Mouse (Mus musculus) hindlimb bud, embryonic 11.5 days (tissue): ENCODE results near the gene Klc2.
"Not testable (repeated sequence)": the region's sequence is repeated elsewhere in the genome, so short reads cannot be mapped to it uniquely, and the experiment has no call there.

Experiments
- DNase-seq: peaks from one replicate; pipeline ENCODE4 v3.0.0-alpha.2; 2012; ENCODE audit warnings: low read depth, low spot score; ENCODE audit errors: extremely low spot score

Klc2 gene

DNA sequence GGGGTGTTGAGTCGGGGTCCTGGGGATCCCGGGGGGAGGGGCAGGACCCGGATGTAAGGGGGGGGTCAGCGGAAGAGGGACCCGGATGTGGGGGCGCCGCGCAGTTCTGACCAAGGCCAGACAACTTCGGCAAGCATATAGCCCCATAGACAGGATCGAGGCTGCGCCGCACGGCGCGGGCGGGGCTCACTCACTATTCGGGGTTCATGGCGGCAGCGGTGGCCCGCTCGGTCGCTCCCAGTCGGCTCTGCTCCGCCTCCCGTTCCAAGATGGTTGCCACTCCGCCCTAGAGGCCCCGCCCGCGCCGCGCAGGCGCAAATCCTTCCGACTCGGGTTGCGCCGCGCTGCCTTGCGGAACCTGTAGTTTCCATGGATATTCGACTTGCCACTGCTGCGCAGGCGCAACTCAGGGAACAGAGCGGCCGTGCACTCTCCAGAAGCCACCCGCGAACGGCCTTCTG is 11.6 kb downstream of the Klc2 start, which contains the start of gene Rab1b:
Gene Rab1b (minus strand): TSS at position 342 of the 461 bp plus-strand sequence.
- peak; percentile 93 for DNase-seq

DNA sequence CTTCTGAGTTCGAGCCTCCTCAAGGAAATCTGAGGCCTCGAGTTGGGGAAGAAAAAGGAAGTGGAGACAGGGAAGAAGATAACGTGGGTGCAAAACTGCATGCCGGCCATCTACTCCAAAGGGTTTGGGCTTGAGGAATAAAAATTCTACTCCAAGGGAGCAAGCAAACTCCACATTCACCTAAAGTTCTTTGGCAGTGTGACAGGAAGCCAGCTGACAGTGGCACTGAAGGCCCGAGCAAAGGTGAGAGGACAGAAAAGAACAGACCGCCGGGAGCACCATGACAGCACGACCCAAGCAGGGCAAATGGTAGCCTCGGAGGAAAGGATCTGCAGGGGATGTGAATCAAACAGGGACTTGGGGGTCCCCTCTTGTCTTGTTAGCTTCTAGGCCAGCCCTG is 12.3 kb downstream of the Klc2 start:
- DNase-seq, result no peak

DNA sequence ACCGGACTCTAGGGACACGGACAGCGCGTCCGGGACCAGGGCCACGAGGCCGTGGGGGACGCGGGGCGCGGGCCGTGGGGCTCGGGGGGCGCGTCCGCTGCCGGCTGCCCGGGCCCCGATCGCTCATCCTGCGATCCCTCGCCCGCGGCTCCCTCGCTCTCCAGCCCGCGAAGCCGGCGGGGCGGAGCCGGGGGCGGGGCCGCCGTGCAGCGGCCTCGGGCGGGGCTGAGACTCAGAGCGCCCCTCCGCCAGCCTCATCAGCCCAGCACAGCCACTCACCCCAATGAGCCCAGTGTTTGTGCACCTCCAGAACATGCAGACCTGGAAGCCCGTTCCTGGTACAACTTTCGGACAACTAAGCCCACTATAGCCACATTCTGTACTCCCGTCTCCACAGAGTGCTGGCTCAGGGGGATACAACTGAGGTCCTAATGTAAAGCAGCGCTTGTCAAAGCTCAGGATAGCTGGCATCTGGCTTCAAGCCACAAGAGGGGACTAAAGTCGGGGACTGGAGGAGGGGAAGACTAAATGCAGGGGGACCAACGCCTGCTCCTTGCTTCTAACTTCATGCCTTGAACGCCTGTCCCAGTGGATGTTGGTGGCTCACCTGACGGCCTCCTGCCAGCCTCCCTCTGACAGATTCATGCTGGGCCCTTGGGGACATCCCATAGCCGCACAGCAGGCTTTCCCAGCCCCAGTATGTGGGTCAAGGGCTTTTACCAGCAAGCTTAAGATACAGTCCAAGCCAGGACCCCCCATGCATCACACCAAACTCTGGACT is 19.8 kb downstream of the Klc2 start, which contains the start of gene Cnih2:
Gene Cnih2 (minus strand): TSS at position 159 of the 781 bp plus-strand sequence.
- DNase-seq, result no peak

DNA sequence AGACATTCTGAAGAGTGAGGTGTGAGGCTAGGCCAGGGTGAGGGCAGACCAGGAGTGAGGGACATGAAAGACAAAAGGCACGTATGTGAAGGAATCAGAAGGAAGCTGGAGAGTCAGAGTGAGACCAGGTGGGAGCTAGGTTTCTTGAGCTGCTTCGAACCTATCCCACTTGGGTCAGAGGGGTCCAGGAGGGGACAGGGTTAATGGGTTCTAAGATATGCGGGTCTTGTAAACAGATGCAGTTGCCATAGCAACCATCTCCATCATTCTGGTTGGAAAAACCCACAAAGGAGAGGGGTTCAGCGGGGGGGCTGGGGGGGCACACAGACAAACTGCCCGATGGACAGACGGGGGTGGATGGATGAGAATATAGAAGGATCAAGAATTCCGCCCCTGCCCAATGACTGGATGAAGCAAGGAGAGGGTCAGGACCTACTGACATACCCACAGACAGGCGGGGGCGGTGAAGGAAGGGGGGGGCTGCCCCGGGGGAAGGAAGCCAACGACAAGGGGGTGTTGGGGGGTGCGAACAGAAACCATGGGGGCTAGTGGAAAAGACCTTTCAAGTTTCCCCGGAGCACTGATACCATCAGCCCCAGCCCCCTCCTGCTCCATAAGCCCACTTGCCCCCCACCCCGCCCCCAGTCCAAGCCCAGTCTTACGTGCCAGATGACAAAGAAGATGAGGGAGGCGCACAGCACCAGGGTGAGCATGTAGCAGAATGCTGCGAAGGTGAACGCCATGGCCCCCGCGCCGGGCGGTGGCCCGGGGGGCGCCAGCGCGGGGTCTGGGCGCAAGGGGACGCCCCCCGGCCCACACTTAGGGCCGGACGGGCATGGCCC is 20.6 kb downstream of the Klc2 start:
- no peak for DNase-seq

DNA sequence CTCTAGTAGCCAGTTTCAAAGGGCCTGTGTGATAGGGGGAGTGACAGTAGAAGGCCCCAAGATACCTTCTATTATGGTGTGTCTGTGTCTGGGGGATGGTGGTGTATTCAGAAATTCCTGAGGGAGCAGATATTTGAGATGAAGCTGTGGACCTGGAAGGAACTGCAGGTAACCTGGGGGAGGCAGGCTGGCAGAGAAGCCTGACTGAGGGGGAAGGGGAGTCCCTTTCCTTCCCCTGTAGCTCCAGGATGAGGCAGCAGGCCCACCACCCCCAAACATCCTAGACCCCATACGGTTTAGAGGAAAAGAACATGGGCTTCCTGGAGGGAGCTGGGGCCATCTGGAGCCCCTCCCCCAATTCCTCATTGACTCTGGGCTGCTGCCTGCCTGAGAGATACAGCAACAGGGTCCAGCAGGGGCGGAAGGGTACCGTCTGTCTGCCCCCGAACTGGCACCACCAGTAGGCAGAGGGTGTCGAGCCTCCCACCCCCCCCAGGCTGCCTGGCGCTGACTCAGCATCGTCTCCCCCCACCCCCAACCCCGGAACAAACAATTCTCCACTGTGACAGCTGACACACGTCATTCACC is 22.4 kb downstream of the Klc2 start:
- no peak for DNase-seq

DNA sequence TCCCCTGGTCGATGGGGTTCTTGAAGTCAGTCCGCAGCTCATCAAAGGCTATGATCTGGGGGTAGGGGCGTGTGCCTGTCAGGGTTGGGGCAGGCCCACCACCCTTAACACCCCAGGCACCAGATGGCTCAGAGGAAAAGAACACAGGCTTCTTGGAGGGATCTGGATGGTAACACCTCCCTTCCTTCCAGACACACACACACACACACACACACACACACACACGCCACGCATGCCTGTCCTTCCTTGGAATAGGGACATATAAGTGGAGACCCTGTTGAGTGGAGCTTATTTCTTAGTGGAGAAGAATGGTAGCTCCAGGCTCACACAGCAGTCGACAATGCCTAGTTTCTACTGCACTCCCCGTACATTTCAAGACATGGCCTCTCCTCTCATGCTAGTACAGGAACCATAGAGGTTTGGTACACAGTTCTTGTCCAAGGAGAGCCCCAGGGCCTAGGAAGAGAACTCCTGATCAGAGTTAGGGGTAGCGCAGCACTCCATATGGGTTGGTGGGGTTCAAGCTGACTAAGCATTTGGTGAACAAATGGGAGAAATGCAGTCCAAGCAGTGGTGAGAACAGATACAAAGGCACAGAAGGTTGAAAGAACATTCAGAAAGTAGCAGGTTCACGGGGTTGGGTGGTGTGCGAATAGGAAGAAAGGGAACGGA is 23.5 kb downstream of the Klc2 start:
- DNase-seq, result no peak

DNA sequence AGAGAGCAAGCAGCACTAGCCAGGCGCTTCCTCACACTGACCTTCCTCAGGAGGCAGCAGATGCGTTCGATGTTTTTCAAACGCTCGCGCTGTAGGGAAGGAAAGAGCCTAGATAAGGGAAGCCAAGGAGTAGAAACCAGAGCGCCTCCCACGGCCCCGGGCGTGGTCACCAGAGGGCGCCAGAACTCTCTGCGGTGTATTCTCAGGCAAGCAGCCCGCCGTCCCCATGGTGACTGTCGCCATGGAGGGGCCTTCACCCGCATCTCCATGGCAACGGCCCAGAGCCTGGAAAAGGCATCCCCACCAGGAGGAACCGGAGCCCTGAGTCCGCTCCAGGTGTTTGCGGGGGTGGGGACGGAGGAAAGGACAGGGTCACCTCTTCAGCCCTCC is 24.1 kb downstream of the Klc2 start:
- DNase-seq, result no peak

DNA sequence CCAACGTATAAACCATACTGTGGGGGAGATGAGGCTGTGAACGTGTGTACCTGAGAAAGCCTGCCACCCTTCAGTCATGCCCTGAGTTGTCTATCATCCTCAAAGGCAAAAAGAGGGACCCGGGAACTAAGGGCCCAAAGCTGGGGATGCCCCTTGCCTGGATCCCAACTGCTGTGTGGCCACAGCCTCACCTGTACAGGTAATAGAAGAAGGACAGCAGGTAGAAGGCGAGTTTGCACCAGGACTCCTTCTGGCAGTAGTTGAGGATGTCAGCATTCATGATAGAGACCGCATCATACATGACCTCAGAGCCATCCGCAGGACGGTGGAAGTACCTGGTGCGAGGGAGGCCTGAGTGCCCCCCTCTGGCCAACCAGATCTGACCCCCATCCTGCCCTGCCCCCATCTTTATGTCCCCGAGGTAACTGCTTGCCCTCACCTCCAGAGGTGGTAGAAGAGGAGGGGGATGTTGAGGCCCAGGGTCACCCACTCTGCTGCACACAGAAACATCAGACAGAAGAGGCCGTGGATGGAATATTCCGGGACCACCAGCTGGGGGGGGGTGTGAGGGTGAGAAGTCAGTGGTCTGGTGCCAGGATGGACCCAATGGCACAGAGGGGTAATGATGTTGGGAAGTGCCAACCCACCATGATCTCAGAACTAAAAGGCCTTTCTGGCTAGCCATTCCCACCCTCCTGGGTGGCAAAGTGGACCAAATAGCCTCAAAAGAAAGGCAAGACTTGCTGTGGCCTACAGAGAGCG is 24.7 kb downstream of the Klc2 start:
- DNase-seq, result no peak

DNA sequence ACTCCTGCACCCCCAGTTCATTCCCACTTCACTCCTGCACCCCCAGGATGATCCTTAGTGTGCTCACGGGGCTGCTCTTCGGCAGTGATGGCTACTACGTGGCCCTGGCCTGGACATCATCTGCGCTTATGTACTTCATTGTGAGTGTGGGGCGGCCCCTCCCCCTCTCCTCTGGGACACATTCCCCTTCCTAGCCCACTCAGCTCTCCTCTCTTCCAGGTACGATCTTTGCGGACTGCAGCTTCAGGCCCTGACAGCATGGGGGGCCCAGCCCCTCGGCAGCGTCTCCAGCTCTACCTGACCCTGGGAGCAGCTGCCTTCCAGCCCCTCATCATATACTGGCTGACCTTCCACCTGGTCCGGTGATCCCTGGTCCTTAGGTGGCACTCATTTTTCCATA is 26.3 kb downstream of the Klc2 start:
- DNase-seq, result no peak

DNA sequence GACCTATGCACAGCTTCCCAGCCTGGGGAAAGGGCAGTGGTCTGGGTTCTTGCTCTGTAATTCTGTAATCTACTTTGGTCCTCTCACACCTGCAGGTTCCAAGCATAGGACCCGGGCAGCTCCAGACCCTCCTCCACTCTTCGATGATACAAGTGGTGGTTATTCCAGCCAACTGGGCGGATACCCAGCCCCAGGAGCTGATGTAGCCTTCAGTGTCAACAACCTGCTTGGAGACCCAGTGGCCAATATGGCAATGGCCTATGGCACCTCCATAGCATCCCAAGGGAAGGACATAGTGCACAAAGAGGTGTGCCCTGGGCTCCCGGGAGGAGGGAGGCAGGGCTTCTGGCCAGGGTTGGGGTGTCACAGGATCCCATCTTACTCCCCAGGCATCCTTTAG is 29.0 kb downstream of the Klc2 start:
- no peak for DNase-seq

DNA sequence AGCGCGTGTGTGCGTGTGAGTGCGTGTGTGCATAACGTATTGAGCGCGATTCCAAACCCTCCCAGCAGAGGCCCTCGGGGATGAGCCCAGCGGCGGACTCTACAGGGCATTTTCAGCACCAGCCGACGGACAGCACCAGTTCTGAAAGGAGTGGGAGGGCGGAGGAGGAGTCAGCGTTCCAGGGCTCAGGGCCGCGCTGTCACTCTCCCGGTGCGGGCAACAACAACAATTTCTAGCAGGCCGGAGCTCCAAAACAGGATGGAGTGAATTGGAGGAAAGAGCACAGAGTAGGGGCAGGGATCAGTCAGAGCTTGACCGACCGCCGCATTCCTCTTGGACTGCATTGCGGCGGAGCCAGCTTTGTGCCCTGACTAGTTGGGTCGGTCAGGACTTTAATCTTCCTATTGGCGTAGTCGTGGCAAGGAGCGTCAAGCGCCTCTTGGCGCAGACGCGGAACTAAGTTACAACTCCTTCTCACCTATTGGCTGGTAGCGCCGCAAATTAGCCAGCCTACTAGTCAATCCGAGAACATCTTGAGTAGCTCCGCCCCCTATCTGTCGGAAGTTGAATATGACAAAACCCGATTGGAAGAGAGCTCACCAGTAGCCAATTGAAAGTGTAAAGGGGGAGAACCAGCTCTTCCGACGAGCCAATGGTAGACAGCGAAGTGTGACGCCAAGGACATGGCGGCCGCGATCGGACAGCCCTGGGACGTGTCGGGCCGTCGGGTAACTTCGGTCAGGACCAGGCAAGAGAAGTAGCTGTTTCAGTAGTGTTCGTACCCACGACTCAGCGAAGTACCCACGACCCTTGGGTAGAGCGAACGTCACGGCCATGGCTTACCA is 30.3 kb downstream of the Klc2 start, which contains the start of gene Yif1a:
Gene Yif1a (plus strand): TSS at position 655 of the 845 bp plus-strand sequence.
- peak; percentile 97 for DNase-seq

DNA sequence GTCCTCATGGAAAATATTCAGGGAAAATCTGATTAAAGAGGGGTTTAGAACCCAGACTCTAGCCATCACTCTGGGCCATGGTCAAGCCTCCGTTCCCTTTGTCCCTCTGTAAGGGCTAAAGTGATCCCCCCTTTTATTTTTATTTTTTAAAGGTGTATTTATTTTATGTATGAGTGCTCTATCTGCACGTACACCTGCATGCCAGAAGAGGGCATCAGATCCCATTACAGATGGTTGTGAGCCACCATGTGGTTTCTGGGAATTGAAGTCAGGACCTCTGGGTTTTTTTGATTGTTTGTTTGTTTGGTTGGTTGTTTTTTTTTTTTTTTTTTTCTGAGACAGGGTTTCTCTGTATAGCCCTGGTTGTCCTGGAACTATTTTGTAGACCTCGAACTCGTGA is 31.8 kb downstream of the Klc2 start:
- not testable (repeated sequence) for DNase-seq

DNA sequence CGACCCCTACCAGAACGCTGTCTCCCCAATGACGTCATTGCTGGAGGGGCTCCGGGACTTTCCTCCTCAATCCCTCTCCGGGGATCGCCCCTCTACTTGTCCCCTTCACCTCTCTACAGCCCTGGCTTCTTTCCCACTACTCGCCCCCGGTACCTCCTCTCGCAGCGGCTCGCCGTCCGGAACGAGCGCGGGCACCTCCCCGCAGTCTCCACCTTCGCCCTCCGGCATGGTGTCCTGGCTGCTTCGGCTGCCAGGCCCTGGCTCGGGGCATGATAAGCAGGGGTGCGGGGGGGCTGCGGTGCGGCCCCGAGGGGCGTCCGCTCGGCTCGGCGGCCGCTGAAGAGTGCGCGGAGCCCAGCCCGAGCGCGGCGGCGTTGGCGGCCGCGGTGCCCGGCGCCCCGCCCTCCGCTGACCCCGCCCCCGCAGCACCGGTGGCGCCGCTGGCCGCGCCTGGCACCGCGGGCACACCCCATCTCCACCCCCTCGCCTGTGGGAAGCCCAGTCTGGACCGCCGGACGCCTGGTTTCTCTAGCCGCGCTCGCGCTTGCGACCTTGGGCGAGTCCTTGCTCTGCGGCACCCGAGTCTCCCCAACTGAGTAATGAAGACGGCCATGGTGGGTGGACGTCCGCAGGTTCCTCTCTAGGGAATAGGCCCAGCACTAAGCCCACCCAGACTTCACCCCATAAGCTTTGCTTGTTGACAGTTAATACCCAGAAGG is 33.1 kb downstream of the Klc2 start, which contains the start of gene Tmem151a:
Gene Tmem151a (minus strand): TSS at position 387 of the 719 bp plus-strand sequence.
- DNase-seq, result no peak

DNA sequence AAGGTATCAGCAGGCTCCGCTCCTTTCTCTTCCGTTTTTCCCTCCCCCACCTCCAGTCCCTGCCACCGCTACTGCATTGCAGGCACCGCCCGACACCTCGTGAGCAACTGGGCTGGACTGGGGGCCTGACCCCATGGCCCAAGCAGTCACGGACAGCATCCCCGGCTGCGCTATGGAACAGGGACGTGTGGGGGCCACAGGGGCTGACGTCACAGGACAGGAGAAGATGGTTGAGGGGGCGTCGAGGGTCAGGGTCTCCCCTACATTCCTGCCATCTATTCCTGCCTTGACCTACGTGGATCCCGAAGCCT is 33.6 kb downstream of the Klc2 start:
- DNase-seq, result no peak

DNA sequence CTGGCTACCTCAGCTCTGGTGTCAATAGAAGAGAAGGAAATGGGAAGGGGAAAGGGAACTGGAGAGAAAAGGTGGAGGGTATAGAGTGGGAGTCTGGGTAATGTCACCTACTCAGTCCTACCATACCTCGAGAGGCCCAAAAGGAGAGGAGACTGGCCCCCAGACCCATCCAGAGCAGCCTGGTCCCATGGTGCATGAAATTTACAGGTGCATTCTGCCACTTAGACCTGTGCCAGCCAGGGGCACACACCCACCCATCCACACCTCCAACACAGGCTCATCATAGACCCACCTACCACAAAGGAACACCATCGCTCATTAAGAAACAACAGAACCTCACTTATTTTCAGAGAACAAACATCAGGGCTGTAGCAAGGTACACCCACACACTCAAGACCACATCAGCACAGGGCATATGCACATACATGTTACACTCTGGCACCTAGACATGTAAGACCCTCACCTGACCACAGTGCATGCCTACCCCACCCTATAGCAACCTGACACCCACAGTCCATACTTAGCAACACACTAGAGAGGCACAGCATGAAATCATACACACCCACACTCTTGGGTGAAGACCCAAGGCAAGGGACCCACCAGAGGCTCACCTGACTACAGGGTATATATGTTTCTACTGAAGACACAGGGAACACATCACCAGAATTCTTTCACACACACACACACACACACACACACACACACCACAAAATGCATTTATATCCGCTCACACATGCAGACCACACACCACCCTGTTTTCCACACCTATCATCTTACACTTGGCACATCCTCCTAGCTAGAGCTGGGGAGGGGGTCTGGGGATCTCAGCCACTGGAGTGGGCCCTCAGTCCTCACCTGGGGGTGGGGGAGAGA is 34.2 kb downstream of the Klc2 start:
- DNase-seq, result no peak

DNA sequence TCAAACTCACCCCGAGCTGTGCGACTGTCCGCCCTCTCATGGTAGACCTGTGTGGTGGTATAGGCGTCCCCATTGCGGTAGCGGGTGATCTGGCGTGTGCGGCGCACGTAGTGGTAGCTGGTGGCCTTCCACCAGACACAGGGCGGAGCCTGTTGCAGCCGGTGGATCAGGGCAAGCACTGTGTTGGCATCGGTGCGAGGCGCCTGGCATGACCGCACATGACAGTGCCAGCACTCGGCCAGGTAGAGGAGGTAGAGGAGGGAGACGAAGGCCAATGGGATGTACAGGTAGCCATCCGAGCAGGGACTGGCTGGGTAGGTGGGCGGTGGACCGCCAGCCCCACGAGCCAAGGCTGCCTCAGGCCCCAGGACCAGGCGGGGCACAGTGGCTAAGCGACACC is 35.8 kb downstream of the Klc2 start:
- no peak for DNase-seq

DNA sequence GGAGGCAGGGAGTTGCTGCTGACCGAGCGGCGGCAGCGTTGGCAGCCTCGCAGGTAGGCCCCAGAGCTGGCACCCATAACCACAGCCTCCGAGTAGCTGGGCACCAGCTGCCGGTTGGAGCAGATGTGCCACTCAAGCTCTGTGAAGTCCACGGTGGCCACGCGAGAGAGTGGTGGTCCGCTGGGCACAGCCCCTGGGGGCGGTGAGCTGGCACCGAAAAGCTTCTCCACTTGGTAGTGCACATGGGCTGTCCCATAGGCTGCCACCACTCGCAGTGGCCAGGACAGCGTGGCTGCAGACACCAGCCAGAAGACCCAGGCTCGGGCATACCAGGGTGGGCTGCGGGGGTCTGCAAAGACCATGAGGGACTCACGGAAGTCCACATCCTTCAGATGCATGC is 36.4 kb downstream of the Klc2 start:
- DNase-seq, result no peak

DNA sequence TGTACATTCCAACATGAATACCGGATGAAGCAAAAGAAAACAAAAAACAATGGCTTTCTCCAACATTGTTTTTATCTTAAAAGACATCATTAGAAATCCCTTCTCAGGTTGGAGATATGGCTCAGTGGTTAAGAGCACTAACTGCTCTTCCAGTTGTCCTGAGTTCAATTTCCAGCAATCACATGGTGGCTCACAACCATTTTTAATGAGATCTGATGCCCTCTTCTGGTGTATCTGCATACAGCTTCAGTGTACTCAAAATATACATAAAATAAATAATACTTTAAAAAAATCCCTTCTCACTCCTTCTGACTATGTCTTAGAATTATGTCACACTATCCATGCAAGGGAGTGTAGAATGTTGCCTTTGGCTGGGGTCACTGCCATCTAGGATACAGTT is 39.1 kb downstream of the Klc2 start:
- DNase-seq, result no peak
